Mouse (Mus musculus) gastrocnemius, adult 18-20 months (tissue): ENCODE measurements around the gene Pcf11. TPM values are rescaled to one million over a fixed set of nuclear protein-coding genes. Genes with fewer than 3 reads are reported as not detected.
A peak's percentile ranks its signal among the peaks of the same experiment; 100 is the strongest.

Source experiments
- DNase-seq: peaks from one replicate; pipeline ENCODE4 v3.0.0; 2021; ENCODE audit warnings: low spot score
- total RNA-seq, 2 experiments: library from RNA; stranded (reverse); gene quantifications; 2 replicates each; pipeline ENCODE4 v1.2.3; 2021

Pcf11 gene
- total RNA-seq, 2 experiments from 2014 or later, result 18.3 to 22.0 TPM

- no peak for DNase-seq
Measured at GRCm38 (mm10) chr7:92638050-92638449, 31.7 kb downstream of the Pcf11 start.

- peak; percentile 92 for DNase-seq
Measured at GRCm38 (mm10) chr7:92637021-92637625, 32.6 kb downstream of the Pcf11 start, which contains the start of gene Ankrd42. Gene Ankrd42, minus strand, starts transcription at chr7:92637142.

GRCm38 (mm10) chr7:92636295-92637011, 33.3 kb downstream of the Pcf11 start:
- no peak for DNase-seq

- DNase-seq, result peak; percentile 9
Measured at GRCm38 (mm10) chr7:92630167-92630566, 39.6 kb downstream of the Pcf11 start.

- no peak for DNase-seq
Measured at GRCm38 (mm10) chr7:92624488-92624887, 45.2 kb downstream of the Pcf11 start.

GRCm38 (mm10) chr7:92610830-92611229, 58.9 kb downstream of the Pcf11 start:
- DNase-seq, result no peak

GRCm38 (mm10) chr7:92604961-92605360, 64.8 kb downstream of the Pcf11 start:
- DNase-seq, result no peak

Other genes starting within 250 kb of the Pcf11 start
- gene Ccdc90b, start 108.8 kb downstream of the Pcf11 start, total RNA-seq, result 10 to 100 TPM; 19.7 to 20.2 TPM
- under 1 TPM; 0.28 to 0.34 TPM for gene Ankrd42, start 32.8 kb downstream of the Pcf11 start, total RNA-seq
- gene Rab30, start 71.7 kb upstream of the Pcf11 start, total RNA-seq, result 1 to 10 TPM; 5.4 to 8.5 TPM
- gene Ddias, start 204.3 kb upstream of the Pcf11 start, total RNA-seq, result under 1 TPM in 1 of 2 experiments, not detected in 1; 0.07 TPM
- gene Prcp, start 204.5 kb upstream of the Pcf11 start, total RNA-seq, result 1 to 10 TPM; 2.7 to 3.2 TPM